Mouse (Mus musculus) ES-E14 (cell line): Measurements from ENCODE around the gene Mast3. TPM values are rescaled to one million over a fixed set of nuclear protein-coding genes. Genes with fewer than 3 reads are reported as not detected.

Experiments used
- DNase-seq: peaks from one replicate; pipeline ENCODE4 v3.0.0-alpha.2; 2013; ENCODE audit warnings: low read depth, low spot score
- H3K27ac ChIP-seq: 2 replicates; pipeline ENCODE4 v1.5.1; 2012; ENCODE audit warnings: low read depth, mild to moderate bottlenecking, low read length, moderate library complexity, mixed read lengths; ENCODE audit not compliant: poor library complexity, insufficient read depth, severe bottlenecking
- H3K36me3 ChIP-seq: 2 replicates; pipeline ENCODE4 v1.6.1; 2012; ENCODE audit warnings: mild to moderate bottlenecking, low read length, moderate library complexity, mixed read lengths; ENCODE audit not compliant: control insufficient read depth, poor library complexity, insufficient read depth, severe bottlenecking
- H3K4me1 ChIP-seq, 2 experiments: fragments of 150-350 bp in 1 of 2; sonication (generic) in 1 of 2; 2 replicates each; pipeline ENCODE4 v1.6.1; 2012; ENCODE audit warnings: low read length in 2 of 2, mild to moderate bottlenecking in 1 of 2, mixed read lengths in 1 of 2; ENCODE audit not compliant: control insufficient read depth in 2 of 2, insufficient read depth in 2 of 2, poor library complexity in 1 of 2
- H3K4me3 ChIP-seq, 2 experiments: fragments of 150-350 bp in 1 of 2; sonication (generic) in 1 of 2; 2 replicates each; pipeline ENCODE4 v1.5.1; 2012; ENCODE audit warnings: low read length in 2 of 2, low read depth in 1 of 2, mild to moderate bottlenecking in 1 of 2, mixed read lengths in 1 of 2; ENCODE audit not compliant: insufficient read depth in 1 of 2, poor library complexity in 1 of 2, severe bottlenecking in 1 of 2
- H3K9ac ChIP-seq: 2 replicates; pipeline ENCODE4 v1.6.1; 2012; ENCODE audit warnings: low read depth, mild to moderate bottlenecking, low read length, mixed read lengths; ENCODE audit not compliant: poor library complexity, insufficient read depth, severe bottlenecking
- H3K9me3 ChIP-seq: fragments of 150-350 bp; sonication (generic); 2 replicates; pipeline ENCODE4 v1.6.1; 2012; ENCODE audit warnings: low read depth, mild to moderate bottlenecking, low read length; ENCODE audit not compliant: control insufficient read depth, insufficient read depth
- CHD2 ChIP-seq: IDR thresholded peaks from 2 replicates; pipeline ENCODE4 v1.6.1; 2014; ENCODE audit warnings: mild to moderate bottlenecking, low read depth, low read length, inconsistent platforms
- HCFC1 ChIP-seq: IDR thresholded peaks from 2 replicates; pipeline ENCODE4 v1.6.1; 2012; ENCODE audit warnings: low read length, inconsistent platforms, borderline replicate concordance; ENCODE audit not compliant: insufficient read depth
- MAFK ChIP-seq: IDR thresholded peaks from 2 replicates; pipeline ENCODE4 v1.6.1; 2014; ENCODE audit warnings: mild to moderate bottlenecking, low read depth, low read length, inconsistent platforms; ENCODE audit not compliant: insufficient read depth
- ZC3H11A ChIP-seq: IDR thresholded peaks from 2 replicates; pipeline ENCODE4 v1.6.1; 2012; ENCODE audit warnings: low read depth, mild to moderate bottlenecking, inconsistent platforms, low read length, borderline replicate concordance
- ZNF384 ChIP-seq: IDR thresholded peaks from 2 replicates; pipeline ENCODE4 v1.6.1; 2012; ENCODE audit warnings: low read depth, low read length, inconsistent platforms
- in situ Hi-C, 2 experiments: fragments of 600-800 bp; cut with MboI; formaldehyde crosslinking; loops; one replicate each; pipeline ENCODE4 v1.15.1; 2025; ENCODE audit warnings: low sequenced_read_pairs in 2 of 2, inconsistent platforms in 1 of 2; ENCODE audit not compliant: unreplicated experiment in 2 of 2
- total RNA-seq: library from RNA; depleted of rRNA; stranded (reverse); fragments of 300-350 nt; gene quantifications from 2 replicates; pipeline ENCODE4 v1.2.3, GENCODE M21; 2012

The Mast3 gene
- total RNA-seq, 1 experiment, result 7.8 TPM

GRCm38 (mm10) chr8:70746676-70747075, 58.2 kb downstream of the Mast3 start:
- no peak for TF ChIP-seq CHD2
- H3K9me3 ChIP-seq, result no peaks in the 10 kb centered on the region

GRCm38 (mm10) chr8:70745691-70746220, 59.1 kb downstream of the Mast3 start:
- in situ Hi-C loops, result no loop called here
- Histone ChIP-seq H3K36me3 (no peaks in the 10 kb centered on the region), H3K4me1 (peaks cover 2 to 13% of the 10 kb centered on the region in 2 experiments; a peak in 2 of 4 replicates), H3K4me3 (no peak overlapping the region), H3K27ac (no peak overlapping the region), H3K9me3 (no peaks in the 10 kb centered on the region), H3K9ac (no peak overlapping the region)
- TF ChIP-seq MAFK (no peak), HCFC1 (no peak), ZC3H11A (no peak), CHD2 (no peak), ZNF384 (no peak)
- DNase-seq, result no peak

More at GRCm38 (mm10) chr8:70746676-70747075, 58.2 kb downstream of the Mast3 start:
- Histone ChIP-seq H3K27ac (no peak overlapping the region), H3K36me3 (no peaks in the 10 kb centered on the region), H3K4me3 (no peak overlapping the region), H3K4me1 (peaks cover 2 to 13% of the 10 kb centered on the region in 2 experiments; a peak in 2 of 4 replicates), H3K9ac (no peak overlapping the region)
- no peak for DNase-seq
- in situ Hi-C loops, result no loop called here

- in situ Hi-C loops, result no loop called here
These were observed 60.0 kb downstream of the Mast3 start for GRCm38 (mm10) chr8:70744806-70745205.

GRCm38 (mm10) chr8:70743656-70744590, 60.9 kb downstream of the Mast3 start:
- H3K9ac ChIP-seq, result peak overlapping the region; percentile 17; the same call in 1 of the 2 replicates

More at GRCm38 (mm10) chr8:70744806-70745205, 60.0 kb downstream of the Mast3 start:
- H3K27ac ChIP-seq, result no peak overlapping the region
- no peaks in the 10 kb centered on the region for H3K9me3 ChIP-seq
- DNase-seq, result no peak
- H3K9ac ChIP-seq, result no peak overlapping the region
- TF ChIP-seq ZNF384 (no peak), MAFK (no peak), HCFC1 (no peak), CHD2 (no peak), ZC3H11A (no peak)
- H3K4me3 ChIP-seq, result no peak overlapping the region
- peaks cover 2 to 13% of the 10 kb centered on the region in 2 experiments; a peak in 2 of 4 replicates for H3K4me1 ChIP-seq
- H3K36me3 ChIP-seq, result no peaks in the 10 kb centered on the region

More at GRCm38 (mm10) chr8:70743656-70744590, 60.9 kb downstream of the Mast3 start:
- no peak for DNase-seq
- in situ Hi-C loops, result no loop called here
- H3K4me3 ChIP-seq, result peak overlapping the region; percentile 59 to 63; a peak in 3 of 4 replicates
- H3K36me3 ChIP-seq, result no peaks in the 10 kb centered on the region
- no peak for TF ChIP-seq ZNF384
- no peak for TF ChIP-seq CHD2
- TF ChIP-seq ZC3H11A, result no peak
- TF ChIP-seq HCFC1, result no peak
- no peak for TF ChIP-seq MAFK
- H3K9me3 ChIP-seq, result no peaks in the 10 kb centered on the region
- peaks cover 2 to 13% of the 10 kb centered on the region in 2 experiments; a peak in 2 of 4 replicates for H3K4me1 ChIP-seq
- no peak overlapping the region for H3K27ac ChIP-seq
